Mouse (Mus musculus): ENCODE results near the gene AU021092.
"Not testable (repeated sequence)": the region's sequence is repeated elsewhere in the genome, so short reads cannot be mapped to it uniquely, and the experiment has no call there.

The AU021092 gene

GRCm38 (mm10) chr16:5222140-5222539 is at the start of gene AU021092:
Gene AU021092 (minus strand): TSS chr16:5222299.
- peak; percentile 58 for DNase-seq

GRCm38 (mm10) chr16:5271411-5272035 is 49.4 kb upstream of the AU021092 start:
- no peak for DNase-seq

GRCm38 (mm10) chr16:5263926-5264325 is 41.8 kb upstream of the AU021092 start:
- no peak for DNase-seq

- DNase-seq = no peak
These were observed 41.1 kb upstream of the AU021092 start for GRCm38 (mm10) chr16:5263156-5263555.

GRCm38 (mm10) chr16:5255779-5256496 is 33.8 kb upstream of the AU021092 start, which contains the start of gene Eef2kmt:
Gene Eef2kmt (minus strand): TSS chr16:5255983.
- peak; percentile 100 for DNase-seq

- DNase-seq = no peak
These were observed 33.1 kb upstream of the AU021092 start for GRCm38 (mm10) chr16:5255081-5255740.

GRCm38 (mm10) chr16:5254346-5255025 is 32.4 kb upstream of the AU021092 start:
- peak; percentile 84 for DNase-seq

- no peak for DNase-seq
These were observed 30.2 kb upstream of the AU021092 start for GRCm38 (mm10) chr16:5252260-5252659.

- DNase-seq = no peak
These were observed 28.8 kb upstream of the AU021092 start for GRCm38 (mm10) chr16:5250891-5251290.

- peak; percentile 69 for DNase-seq
These were observed 22.3 kb upstream of the AU021092 start for GRCm38 (mm10) chr16:5244411-5244810.

GRCm38 (mm10) chr16:5242882-5243281 is 20.8 kb upstream of the AU021092 start:
- no peak for DNase-seq

GRCm38 (mm10) chr16:5242355-5242754 is 20.3 kb upstream of the AU021092 start:
- DNase-seq = no peak

- DNase-seq = peak; percentile 96
These were observed 11.6 kb upstream of the AU021092 start, which contains the start of gene Alg1 for GRCm38 (mm10) chr16:5233418-5234313. Gene Alg1 (plus strand): TSS chr16:5233621.

- no peak for DNase-seq
These were observed 10.9 kb upstream of the AU021092 start for GRCm38 (mm10) chr16:5232982-5233381.

GRCm38 (mm10) chr16:5228103-5228502 is 6.0 kb upstream of the AU021092 start:
- not testable (repeated sequence) for DNase-seq

- not testable (repeated sequence) for DNase-seq
These were observed 5.4 kb upstream of the AU021092 start for GRCm38 (mm10) chr16:5227501-5227900.

- peak; percentile 44 for DNase-seq
These were observed 4.4 kb upstream of the AU021092 start for GRCm38 (mm10) chr16:5226534-5226933.

GRCm38 (mm10) chr16:5221403-5221802 is 696 bp downstream of the AU021092 start:
- no peak for DNase-seq

GRCm38 (mm10) chr16:5217341-5218133 is 4.6 kb downstream of the AU021092 start:
- peak; percentile 85 for DNase-seq

GRCm38 (mm10) chr16:5216686-5217085 is 5.4 kb downstream of the AU021092 start:
- DNase-seq = no peak

- DNase-seq = no peak
These were observed 8.0 kb downstream of the AU021092 start for GRCm38 (mm10) chr16:5214126-5214525.

Data from kidney, adult 9 months (tissue).